Mouse (Mus musculus) kidney, postnatal 0 days (tissue): ENCODE measurements around the gene Mgat4e. TPM values are rescaled to one million over a fixed set of nuclear protein-coding genes. Genes with fewer than 3 reads are reported as not detected.

Source experiments
- ATAC-seq: fragments of 200-750 bp; cut with Nextera tagmentation; replicated peaks from 2 replicates; pipeline ENCODE4 v1.8.0; 2017; ENCODE audit warnings: low read depth, moderate number of reproducible peaks, moderate TSS enrichment, moderate library complexity; ENCODE audit not compliant: low FRiP score
- DNase-seq: peaks from one replicate; pipeline ENCODE4 v3.0.0-alpha.2; 2016; ENCODE audit warnings: low spot score
- H3K27ac ChIP-seq: fragments of 300-500 bp; sonication (generic); 2 replicates; pipeline ENCODE4 v1.5.1; 2014; ENCODE audit warnings: mild to moderate bottlenecking
- H3K27me3 ChIP-seq: fragments of 300-500 bp; sonication (generic); 2 replicates; pipeline ENCODE4 v1.6.1; 2014; ENCODE audit warnings: low read length, mixed read lengths; ENCODE audit not compliant: insufficient read depth
- H3K36me3 ChIP-seq: fragments of 300-500 bp; sonication (generic); 2 replicates; pipeline ENCODE4 v1.6.1; 2014; ENCODE audit warnings: low read length, mixed read lengths; ENCODE audit not compliant: insufficient read depth
- H3K4me1 ChIP-seq: fragments of 300-500 bp; sonication (generic); replicated peaks from 2 replicates; pipeline ENCODE4 v1.6.1; 2014; ENCODE audit warnings: antibody characterized with exemption, low read length, mixed read lengths; ENCODE audit not compliant: insufficient read depth
- H3K4me2 ChIP-seq: fragments of 300-500 bp; sonication (generic); 2 replicates; pipeline ENCODE4 v1.6.1; 2014; ENCODE audit warnings: mild to moderate bottlenecking, low read length, moderate library complexity, mixed read lengths
- H3K4me3 ChIP-seq: fragments of 300-500 bp; sonication (generic); replicated peaks from 2 replicates; pipeline ENCODE4 v1.5.1; 2014; ENCODE audit warnings: low read depth, low read length
- H3K9ac ChIP-seq: fragments of 300-500 bp; sonication (generic); 2 replicates; pipeline ENCODE4 v1.6.1; 2014; ENCODE audit warnings: low read depth, low read length
- H3K9me3 ChIP-seq: fragments of 300-500 bp; sonication (generic); replicated peaks from 2 replicates; pipeline ENCODE4 v1.6.1; 2016; ENCODE audit warnings: low read length, inconsistent platforms, mixed read lengths
- CTCF ChIP-seq: IDR thresholded peaks from 2 replicates; pipeline ENCODE4 v1.5.1; 2016; ENCODE audit warnings: antibody characterized with exemption, low read depth, mild to moderate bottlenecking, moderate library complexity
- WGBS: fragments of 180-500 bp; shearing (Covaris S2); extraction: QIAGEN DNeasy Blood & Tissue Kit; methylation state at CpG from one replicate; pipeline ENCODE4 v1.1.7; 2014; 5-methylcytosine and 5-hydroxymethylcytosine counted together
- polyA plus RNA-seq: library from polyadenylated mRNA; unstranded; fragments of >200 nt; fragmentation: Nextera tagmentation; extraction: Ambion mirVana; gene quantifications from 2 replicates; pipeline ENCODE4 v1.2.1, GENCODE M21; 2015

Mgat4e gene
- polyA plus RNA-seq, 1 experiment from 2014 or later = not detected

- H3K9ac ChIP-seq = no peak overlapping the region; the same call in 1 of the 2 replicates
- no peak for ATAC-seq
- no peak overlapping the region for H3K4me2 ChIP-seq
- no peak for DNase-seq
- no peak overlapping the region for H3K27ac ChIP-seq
- no peak for TF ChIP-seq CTCF
- H3K9me3 ChIP-seq = no peaks in the 10 kb centered on the region
- peaks cover 5% of the 10 kb centered on the region; the same call in 1 of the 2 replicates for H3K36me3 ChIP-seq
- no peak overlapping the region for H3K4me3 ChIP-seq
- H3K4me1 ChIP-seq = peaks cover 17% of the 10 kb centered on the region
- WGBS = 58% methylated on average over 6 of the region's 6 CpGs
- H3K27me3 ChIP-seq = no peaks in the 10 kb centered on the region
Observed at GRCm38 (mm10) chr1:134512584-134512983, 36.9 kb downstream of the Mgat4e start.

- no peak overlapping the region for H3K9ac ChIP-seq
- H3K27me3 ChIP-seq = no peaks in the 10 kb centered on the region
- H3K4me2 ChIP-seq = no peak overlapping the region
- 57% methylated on average over 4 of the region's 4 CpGs for WGBS
- no peak for TF ChIP-seq CTCF
- H3K9me3 ChIP-seq = no peaks in the 10 kb centered on the region
- DNase-seq (no peak), ATAC-seq (no peak)
- peaks cover 17% of the 10 kb centered on the region for H3K4me1 ChIP-seq
- H3K4me3 ChIP-seq = no peak overlapping the region
- H3K36me3 ChIP-seq = peaks cover 5% of the 10 kb centered on the region; the same call in 1 of the 2 replicates
- H3K27ac ChIP-seq = no peak overlapping the region
Observed at GRCm38 (mm10) chr1:134512183-134512582, 37.3 kb downstream of the Mgat4e start.

GRCm38 (mm10) chr1:134510018-134510417 lies 39.5 kb downstream of the Mgat4e start:
- WGBS = 27% methylated on average over 7 of the region's 7 CpGs
- Histone ChIP-seq H3K27ac (no peak overlapping the region), H3K27me3 (no peaks in the 10 kb centered on the region), H3K9ac (no peak overlapping the region), H3K4me1 (peaks cover 8% of the 10 kb centered on the region; the same call in 1 of the 2 replicates), H3K9me3 (no peaks in the 10 kb centered on the region), H3K36me3 (peaks cover 13% of the 10 kb centered on the region; the same call in 1 of the 2 replicates), H3K4me3 (no peak overlapping the region), H3K4me2 (no peak overlapping the region)
- no peak for TF ChIP-seq CTCF
- ATAC-seq (no peak), DNase-seq (no peak)

- H3K9me3 ChIP-seq = no peaks in the 10 kb centered on the region
- 81% methylated on average over 8 of the region's 8 CpGs for WGBS
- peaks cover 13% of the 10 kb centered on the region; the same call in 1 of the 2 replicates for H3K36me3 ChIP-seq
Observed at GRCm38 (mm10) chr1:134506201-134506600, 43.3 kb downstream of the Mgat4e start.

GRCm38 (mm10) chr1:134500916-134501315 lies 48.6 kb downstream of the Mgat4e start:
- Histone ChIP-seq H3K9ac (no peak overlapping the region), H3K27ac (no peak overlapping the region), H3K9me3 (no peaks in the 10 kb centered on the region), H3K36me3 (no peaks in the 10 kb centered on the region), H3K4me3 (no peak overlapping the region), H3K27me3 (no peaks in the 10 kb centered on the region), H3K4me2 (no peak overlapping the region), H3K4me1 (peaks cover 3% of the 10 kb centered on the region; the same call in 1 of the 2 replicates)
- no peak for TF ChIP-seq CTCF
- WGBS = 95% methylated on average over 1 of the region's 1 CpGs
- DNase-seq = no peak
- ATAC-seq = no peak

More at GRCm38 (mm10) chr1:134506201-134506600, 43.3 kb downstream of the Mgat4e start:
- H3K27ac ChIP-seq = no peak overlapping the region
- no peak overlapping the region for H3K4me3 ChIP-seq
- no peak overlapping the region for H3K4me2 ChIP-seq
- no peak for TF ChIP-seq CTCF
- DNase-seq = no peak
- ATAC-seq = no peak
- no peaks in the 10 kb centered on the region for H3K27me3 ChIP-seq
- no peak overlapping the region for H3K9ac ChIP-seq
- H3K4me1 ChIP-seq = no peaks in the 10 kb centered on the region

- WGBS = 73% methylated on average over 10 of the region's 10 CpGs
- Histone ChIP-seq H3K27ac (no peak overlapping the region), H3K4me3 (no peak overlapping the region), H3K27me3 (no peaks in the 10 kb centered on the region), H3K9ac (0 out of 2 replicates have a peak overlapping the region, but pooled peaks have one; percentile 72), H3K9me3 (no peaks in the 10 kb centered on the region), H3K36me3 (0 out of 2 replicates have a peak, but pooled peaks cover under 1% of the 10 kb centered on the region), H3K4me1 (peaks cover 10% of the 10 kb centered on the region), H3K4me2 (peak overlapping the region; percentile 68; the same call in 1 of the 2 replicates)
- ATAC-seq (no peak), DNase-seq (peak; percentile 17)
- no peak for TF ChIP-seq CTCF
Observed at GRCm38 (mm10) chr1:134495991-134496390, 53.5 kb downstream of the Mgat4e start.

- peak overlapping the region; percentile 72 for H3K9ac ChIP-seq
- ATAC-seq = no peak
- H3K4me2 ChIP-seq = peak overlapping the region; percentile 68
Observed at GRCm38 (mm10) chr1:134495216-134495539, 54.3 kb downstream of the Mgat4e start.

More at GRCm38 (mm10) chr1:134495216-134495539, 54.3 kb downstream of the Mgat4e start:
- H3K27ac ChIP-seq = peak overlapping the region; percentile 92; the same call in 1 of the 2 replicates
- peak overlapping the region; percentile 76 for H3K4me3 ChIP-seq
- no peak for DNase-seq
- no peak for TF ChIP-seq CTCF
- no peaks in the 10 kb centered on the region for H3K27me3 ChIP-seq
- peaks cover 10% of the 10 kb centered on the region for H3K4me1 ChIP-seq
- 18% methylated on average over 5 of the region's 5 CpGs for whole genome bisulfite sequencing
- H3K9me3 ChIP-seq = no peaks in the 10 kb centered on the region
- H3K36me3 ChIP-seq = peaks cover 6% of the 10 kb centered on the region; the same call in 1 of the 2 replicates
